Mouse (Mus musculus) granulocyte monocyte progenitor cell, adult 5-6 weeks (primary cell): ENCODE data around the gene Pik3cg. TPM values are rescaled to one million over a fixed set of nuclear protein-coding genes. Genes with fewer than 3 reads are reported as not detected.

Source experiments
- ATAC-seq: replicated peaks from 2 replicates; pipeline ENCODE4 v1.8.0; 2016; ENCODE audit warnings: mild to moderate bottlenecking, moderate TSS enrichment, inconsistent platforms; ENCODE audit not compliant: poor library complexity, severe bottlenecking
- total RNA-seq, 2 experiments: library from RNA; stranded (forward) in 1 of 2; stranded (reverse) in 1 of 2; fragments of 200-712, 200-1000 nt in 1 of 2; fragments of >200 nt in 1 of 2; fragmentation: Nextera tagmentation in 1 of 2; gene quantifications; 2 replicates each; pipeline ENCODE4 v1.2.3; 2014 to 2017

Pik3cg gene
- total RNA-seq, 2 experiments from 2014 or later: 49.9 to 77.4 TPM

DNA sequence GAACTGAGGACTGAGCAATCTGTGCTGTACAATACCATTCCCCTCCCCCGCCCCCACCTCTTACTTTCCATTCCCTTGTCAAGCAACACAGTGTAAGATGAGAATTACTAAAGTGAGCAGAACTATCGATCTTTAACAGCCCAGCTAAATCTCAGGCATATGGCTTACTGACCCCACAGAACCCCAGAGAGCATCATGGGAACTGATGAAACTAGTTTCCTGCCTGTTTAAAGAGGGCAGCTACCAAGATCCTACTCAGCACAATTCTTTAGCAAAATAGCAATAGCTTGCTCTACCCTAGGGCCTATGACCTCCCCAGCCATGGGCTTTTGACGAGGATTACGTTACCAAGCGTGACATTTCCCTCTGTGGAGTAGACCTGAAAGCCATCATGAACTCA is 5.9 kb downstream of the Pik3cg start:
- no peak for ATAC-seq

DNA sequence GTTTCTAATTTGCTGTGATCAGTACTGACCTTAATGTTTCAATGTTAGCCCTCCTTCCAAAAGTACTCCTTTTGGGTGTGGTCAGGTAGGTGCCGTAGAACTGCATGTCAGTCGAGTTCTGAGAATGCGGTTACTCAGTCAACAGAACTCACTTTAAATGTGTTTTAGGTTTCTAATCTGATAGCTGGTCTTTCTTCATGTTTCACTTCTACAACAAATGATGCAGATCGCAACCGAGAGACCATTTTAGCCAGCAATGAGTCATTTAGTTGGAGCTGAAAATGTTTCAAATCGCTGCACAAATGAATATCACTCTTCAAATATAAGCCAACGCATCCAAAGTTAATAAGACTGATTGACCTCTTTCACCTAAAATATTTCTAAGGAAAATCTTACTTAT is 6.5 kb downstream of the Pik3cg start:
- no peak for ATAC-seq

DNA sequence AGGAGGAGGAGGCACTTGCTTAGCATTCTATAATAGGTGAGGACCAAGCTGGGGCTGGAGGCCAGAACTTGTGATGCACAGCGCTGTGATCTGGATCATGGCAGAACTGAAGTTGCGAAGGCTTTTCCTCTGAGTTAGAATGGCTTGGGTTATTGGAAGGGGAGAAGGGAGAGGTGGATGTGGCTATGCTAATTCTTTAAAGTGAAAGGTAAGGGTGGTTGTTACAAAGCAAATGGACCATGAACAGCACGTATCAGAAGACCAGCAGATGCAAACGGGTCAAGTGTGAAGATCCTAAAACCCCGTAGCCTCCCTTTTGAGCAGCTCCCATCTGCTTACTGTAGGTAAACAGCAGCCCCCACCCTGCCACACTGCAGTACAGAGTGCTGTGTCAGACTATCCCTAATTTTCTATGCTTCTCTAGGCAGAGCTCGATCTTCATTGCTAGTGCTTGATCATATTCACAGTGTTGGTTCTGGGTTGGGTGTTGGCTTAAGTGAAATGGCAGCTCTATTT is 7.3 kb downstream of the Pik3cg start:
- ATAC-seq: no peak

DNA sequence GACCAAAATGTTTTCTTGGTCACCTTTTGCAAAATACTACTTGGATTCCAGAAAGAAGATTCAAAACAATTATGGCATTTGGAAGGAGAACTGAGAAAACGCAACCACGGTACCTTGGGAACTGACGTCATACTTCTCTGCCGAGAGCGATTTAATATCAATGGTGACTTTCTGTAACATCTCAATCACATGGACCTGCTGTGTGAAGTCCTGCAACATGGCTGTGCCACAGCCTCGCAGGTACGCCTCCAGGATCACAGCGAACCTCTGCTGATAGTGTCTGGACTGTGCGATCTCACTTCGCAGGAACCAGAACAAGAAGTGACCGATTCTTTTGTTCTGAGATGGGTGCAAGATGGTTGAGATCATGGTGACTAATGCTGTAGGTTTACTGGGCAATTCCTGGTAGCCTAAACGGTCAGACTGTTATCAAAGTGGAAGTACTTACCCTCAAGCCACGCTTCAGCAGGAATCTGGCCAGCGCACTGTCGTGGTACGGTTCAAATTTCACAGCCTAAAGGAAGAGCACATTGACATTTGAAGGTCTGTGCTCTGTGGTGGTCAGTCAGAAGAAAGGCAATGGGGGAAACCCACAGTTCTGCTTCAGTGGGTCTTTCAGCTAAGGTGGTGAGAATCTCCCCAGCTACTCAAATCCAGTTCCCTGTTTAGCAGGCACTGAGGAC is 7.9 kb downstream of the Pik3cg start:
- ATAC-seq: peak; percentile 23

- peak; percentile 89 for ATAC-seq
Observed at GRCm38 (mm10) chr12:32199422-32199821, 9.0 kb downstream of the Pik3cg start.

GRCm38 (mm10) chr12:32198025-32198424 is 10.4 kb downstream of the Pik3cg start:
- ATAC-seq: no peak

GRCm38 (mm10) chr12:32195000-32195399 is 13.5 kb downstream of the Pik3cg start:
- ATAC-seq: no peak

DNA sequence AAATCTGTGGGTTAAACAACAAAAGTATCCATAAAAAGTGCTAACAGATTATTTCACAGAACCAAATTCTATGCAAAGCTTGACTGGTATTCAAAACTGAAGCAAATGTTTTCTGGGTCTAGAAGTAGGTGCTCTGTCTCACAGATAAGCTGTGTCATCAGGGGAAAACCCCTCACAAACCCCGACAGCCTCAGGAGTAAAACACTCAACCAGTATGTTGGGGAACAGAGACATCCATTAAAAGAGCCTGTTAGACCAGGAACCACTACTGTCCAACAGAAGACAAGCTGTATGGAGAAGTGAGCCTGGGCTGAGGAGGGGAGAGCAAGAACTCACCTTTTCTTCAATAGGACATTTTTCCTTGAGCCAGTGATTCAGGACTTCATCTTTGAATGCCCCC is 14.1 kb downstream of the Pik3cg start:
- ATAC-seq: no peak

GRCm38 (mm10) chr12:32190927-32191326 is 17.5 kb downstream of the Pik3cg start:
- peak; percentile 33 for ATAC-seq

DNA sequence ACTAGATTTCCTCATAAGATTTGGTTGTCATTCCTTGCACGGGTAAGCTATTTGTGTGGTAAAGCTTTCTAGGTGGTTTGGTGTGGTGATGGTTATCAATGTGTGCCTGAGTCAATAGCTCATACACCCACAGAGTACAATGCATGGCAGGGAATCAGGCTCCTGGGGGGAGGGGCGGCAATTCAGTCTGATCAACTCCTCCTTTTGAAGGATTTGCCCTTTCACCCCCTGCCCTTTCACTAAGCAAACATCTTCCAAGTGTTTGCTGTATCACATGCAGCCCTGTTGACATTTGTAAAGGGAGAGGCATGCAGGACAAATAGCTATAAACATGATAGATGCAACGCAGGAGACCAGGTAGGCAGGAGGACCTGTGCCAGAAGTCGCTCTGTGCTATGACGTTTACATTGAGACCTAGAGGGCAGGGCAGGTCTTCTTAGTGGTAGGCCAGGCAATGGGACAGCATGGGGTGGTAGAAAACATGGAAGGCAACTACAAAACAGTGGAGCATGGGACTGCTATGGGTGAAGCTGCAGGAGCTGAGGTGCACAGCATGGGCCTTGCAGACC is 20.7 kb downstream of the Pik3cg start:
- ATAC-seq: no peak

DNA sequence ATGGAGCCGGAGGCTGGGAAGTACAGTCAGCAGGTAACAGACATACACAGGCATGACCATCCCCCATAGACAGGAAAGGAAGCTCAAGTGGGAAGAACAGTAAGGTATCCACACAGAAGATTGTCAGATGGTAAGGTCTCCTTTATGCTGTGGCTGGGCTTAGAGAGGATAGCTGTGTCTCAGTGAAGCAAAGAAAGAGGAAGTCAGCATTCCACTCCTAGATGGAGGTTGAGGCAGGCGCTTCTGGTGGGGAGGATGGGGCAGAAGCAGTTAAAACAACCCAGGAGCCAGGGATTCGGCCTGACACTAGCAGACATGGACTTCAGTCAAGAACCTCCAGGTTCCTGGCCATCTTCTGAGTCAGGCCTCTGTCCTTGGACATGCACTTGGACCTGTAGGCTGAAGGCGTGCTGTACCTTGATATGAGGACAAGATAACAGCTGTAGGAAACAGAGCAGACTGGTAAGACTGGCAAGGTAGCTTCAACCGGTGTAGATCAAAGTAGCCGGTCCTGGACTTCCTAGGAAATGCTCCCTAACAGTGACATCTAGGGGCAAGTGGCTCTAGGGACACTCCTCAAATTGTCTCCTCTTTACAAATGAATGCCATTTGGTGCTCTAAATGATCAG is 21.7 kb downstream of the Pik3cg start:
- 0 out of 2 replicates have a peak, but pooled peaks have one; percentile 30 for ATAC-seq

GRCm38 (mm10) chr12:32184874-32185273 is 23.6 kb downstream of the Pik3cg start:
- ATAC-seq: no peak

GRCm38 (mm10) chr12:32183584-32183983 is 24.9 kb downstream of the Pik3cg start:
- no peak for ATAC-seq

DNA sequence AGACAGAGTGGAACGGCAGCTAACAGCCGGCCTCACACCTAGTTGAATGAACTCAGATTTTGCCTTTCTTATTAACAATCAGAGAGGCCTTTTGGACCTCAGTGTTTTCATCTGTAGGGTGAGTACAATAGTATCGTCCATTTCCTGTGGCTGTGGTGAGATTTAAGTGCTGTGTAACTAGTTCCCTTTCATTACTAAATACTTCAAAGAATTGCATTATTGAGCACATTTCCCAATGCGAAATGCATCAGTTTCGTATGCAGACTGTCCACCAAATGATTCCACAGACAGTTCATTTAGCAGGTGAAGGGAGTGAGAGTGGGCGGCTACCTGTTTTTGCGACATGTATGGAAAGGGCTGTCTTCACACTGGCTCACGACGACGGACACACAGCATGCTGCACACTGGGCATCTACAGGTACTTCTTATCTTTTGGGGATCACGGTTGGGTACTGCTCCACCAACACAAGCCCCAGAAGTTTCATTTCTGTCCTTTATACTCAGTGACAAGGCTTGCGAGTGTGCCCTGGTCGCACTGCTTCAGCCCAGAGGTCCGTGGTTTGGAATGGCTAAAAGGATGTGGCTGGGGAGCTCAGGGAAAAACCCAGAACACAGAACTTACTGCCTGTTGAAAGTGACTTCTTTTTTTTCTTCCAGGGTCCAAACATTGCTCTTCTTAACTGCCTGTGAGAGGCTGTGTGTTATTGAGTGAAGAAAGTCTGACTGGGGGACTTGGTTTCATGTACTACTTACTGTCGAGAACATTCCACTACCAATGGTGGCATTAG is 25.6 kb downstream of the Pik3cg start:
- ATAC-seq: peak; percentile 91

DNA sequence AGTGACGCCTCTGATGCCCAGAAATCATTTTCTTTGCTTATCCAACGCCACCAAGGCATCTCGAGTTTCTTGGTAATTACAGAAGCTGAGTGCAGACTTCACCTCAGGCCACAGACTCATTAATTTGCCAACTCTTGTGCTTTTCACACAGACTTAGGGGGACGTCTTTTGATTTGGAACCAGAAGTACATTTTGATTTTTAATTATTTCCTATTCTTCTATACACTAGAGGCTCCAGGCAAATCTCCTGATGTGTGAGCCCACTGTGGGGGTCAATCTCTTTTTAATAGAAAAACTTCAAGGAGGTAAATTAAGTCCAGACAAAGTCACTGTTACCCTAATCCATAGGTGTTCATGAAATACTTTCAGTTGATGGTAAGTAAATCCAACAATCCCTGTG is 26.6 kb downstream of the Pik3cg start:
- ATAC-seq: no peak

DNA sequence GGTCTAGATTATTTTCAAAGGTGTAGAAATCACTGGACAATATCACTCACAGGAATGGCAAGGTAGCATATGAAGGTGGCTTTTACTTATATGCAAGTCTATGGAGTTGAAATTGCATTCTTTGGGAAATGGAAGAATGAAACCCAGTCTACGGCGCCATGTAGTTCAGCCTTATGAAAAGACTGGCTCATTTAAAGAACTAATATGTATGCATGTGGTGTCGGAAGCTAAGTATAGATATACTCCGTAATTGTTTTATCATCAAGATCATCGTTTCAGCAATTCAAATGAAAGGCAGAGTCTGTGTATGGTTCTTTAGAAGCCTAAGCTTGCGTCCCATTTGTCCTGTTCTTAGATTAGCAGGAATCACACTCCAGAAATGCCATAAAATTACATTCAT is 34.0 kb downstream of the Pik3cg start:
- ATAC-seq: no peak

DNA sequence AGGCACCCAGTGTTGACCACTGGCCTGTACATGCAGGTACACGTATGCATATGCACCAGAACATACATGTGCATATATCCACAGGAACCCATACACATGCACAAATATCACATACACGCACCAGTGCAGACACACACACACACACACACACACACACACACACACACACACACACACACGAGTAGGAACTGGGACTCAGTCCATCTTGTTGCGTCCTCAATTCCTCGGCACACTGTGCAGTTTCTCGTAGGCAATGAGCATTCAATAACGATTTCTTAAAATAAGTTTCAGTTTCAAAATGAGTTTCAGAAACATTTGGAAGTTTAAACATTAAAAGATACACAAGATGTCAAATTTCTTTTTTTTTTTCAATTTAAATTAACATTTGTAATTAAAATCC is 35.6 kb downstream of the Pik3cg start:
- ATAC-seq: no peak

DNA sequence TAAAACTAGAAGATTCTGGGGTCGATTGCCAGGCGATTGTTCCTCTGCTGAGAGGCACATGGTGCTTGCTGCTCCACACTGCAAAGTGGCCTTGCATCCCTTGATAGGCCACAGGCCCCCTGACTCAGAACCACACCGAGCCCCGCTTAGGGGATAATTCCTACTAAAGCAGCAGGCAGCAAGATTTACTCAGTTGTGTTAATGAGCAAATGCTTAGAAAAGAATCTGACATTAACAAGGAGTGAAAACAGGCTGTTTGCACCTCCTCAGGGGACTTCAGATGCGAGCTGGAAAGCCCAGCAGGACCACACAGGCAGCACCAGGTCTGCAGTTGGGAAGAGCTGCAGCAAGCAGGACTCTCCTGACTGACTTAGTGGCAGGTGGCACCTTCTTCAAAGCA is 39.3 kb downstream of the Pik3cg start:
- no peak for ATAC-seq

DNA sequence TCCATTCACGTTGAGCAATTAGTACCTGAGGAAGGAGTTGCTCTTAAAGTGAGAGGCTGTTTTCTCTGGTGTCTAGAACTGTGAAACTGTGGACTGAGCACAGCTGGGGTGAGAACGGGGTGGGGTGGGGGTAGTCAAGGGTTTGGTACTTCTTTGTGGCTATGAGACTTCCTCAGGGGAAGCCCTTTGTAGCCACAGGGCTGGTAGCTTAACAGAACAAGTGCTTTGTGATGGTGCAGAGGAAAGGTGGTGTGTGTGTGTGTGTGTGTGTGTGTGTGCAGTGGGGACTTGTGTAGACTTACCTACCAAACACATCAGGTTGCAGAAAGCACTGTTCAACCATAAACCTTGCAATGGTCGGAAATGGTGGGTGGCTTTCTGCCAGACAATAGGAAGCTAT is 39.7 kb downstream of the Pik3cg start:
- ATAC-seq: peak; percentile 74

- peak; percentile 97 for ATAC-seq
Observed at GRCm38 (mm10) chr12:32163706-32164105, 44.8 kb downstream of the Pik3cg start.

- ATAC-seq: no peak
Observed at GRCm38 (mm10) chr12:32158757-32159156, 49.7 kb downstream of the Pik3cg start.
